ENCODE assay signal across 18 mouse cellular contexts in the genomic region with DNA sequence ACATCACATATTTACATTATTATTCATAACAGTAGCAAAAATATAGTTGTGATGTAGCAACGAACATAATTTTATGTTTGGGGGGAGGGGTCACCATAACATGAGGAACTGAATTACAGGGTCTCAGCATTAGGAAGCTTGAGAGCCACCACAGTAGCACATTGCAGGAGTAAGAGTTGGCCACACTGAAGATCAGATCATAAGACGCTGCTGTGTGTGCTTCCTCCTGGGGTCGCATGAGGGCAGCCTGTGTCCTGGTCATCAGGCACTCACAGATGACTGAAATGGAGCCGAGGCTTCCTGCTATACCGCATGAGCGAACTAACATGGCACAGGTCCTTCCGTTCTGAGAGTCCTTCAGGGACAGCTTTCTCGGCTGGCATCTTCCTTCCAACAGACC.
DNase-seq lines count a peak whose midpoint lies in the region; ATAC-seq and TF ChIP-seq lines count a peak whose summit lies in the region.
"Had no signal": no experiment of that assay in that cellular context is flagged by ENCODE, and none has a peak within 500 bp of the region (broad histone marks: within the 10 kb centered on the region; RNA-seq: fewer than 3 reads in every experiment).

No protein-coding gene starts in this region.

- H3K4me2 ChIP-seq in midbrain, embryonic 11.5 days: no peak overlapping the region
- no peak overlapping the region for H3K4me2 ChIP-seq in midbrain, embryonic 14.5 days (ENCODE audit: low read length)
- H3K4me2 ChIP-seq: liver, embryonic 13.5 days; neural tube, embryonic 12.5 days had no signal

- no peaks in the 10 kb centered on the region for H3K9me3 ChIP-seq in heart, embryonic 10.5 days
- H3K9me3 ChIP-seq in midbrain, embryonic 11.5 days (ENCODE audit: control insufficient read depth, low read length): no peaks in the 10 kb centered on the region
- no peaks in the 10 kb centered on the region for H3K9me3 ChIP-seq in midbrain, embryonic 14.5 days (ENCODE audit: control insufficient read depth, low read length)
- H3K9me3 ChIP-seq: liver, embryonic 13.5 days; neural tube, embryonic 12.5 days had no signal

- intact Hi-C loops in heart, adult 2 months (cut with DNase I): loop anchor here (10.0 kb wide), 1 partner anchor 266 kb away; no protein-coding TSS in a partner anchor

- DNase-seq in heart, adult 2 months: no peak
- DNase-seq in heart, embryonic 10.5 days (ENCODE audit: low spot score): no peak
- peak; percentile 8 to 28 for DNase-seq in kidney, postnatal 4 days
- DNase-seq in kidney, adult 18-20 months: no peak
- DNase-seq in midbrain, embryonic 11.5 days (ENCODE audit: low spot score, missing footprints): peak; percentile 65
- DNase-seq in midbrain, embryonic 14.5 days: no peak
- DNase-seq in adrenal gland, postnatal 10 days: no peak
- DNase-seq: adrenal gland, postnatal 36 days; B cell, adult 2 months; cerebellum, adult 9-11 months; gastrocnemius, postnatal 14 days; layer of hippocampus, adult 9-11 months; liver, embryonic 13.5 days; right cerebral cortex, postnatal 14 days; thymus, adult 18-20 months had no signal

- H3K4me1 ChIP-seq in heart, adult 2 months (ENCODE audit: control insufficient read depth, insufficient read depth, low read length): no peaks in the 10 kb centered on the region
- no peaks in the 10 kb centered on the region for H3K4me1 ChIP-seq in heart, embryonic 10.5 days
- no peaks in the 10 kb centered on the region for H3K4me1 ChIP-seq in midbrain, embryonic 11.5 days (ENCODE audit: control insufficient read depth, insufficient read depth, low read length)
- no peaks in the 10 kb centered on the region for H3K4me1 ChIP-seq in midbrain, embryonic 14.5 days (ENCODE audit: control insufficient read depth, insufficient read depth, low read length)
- H3K4me1 ChIP-seq in embryonic fibroblast, embryonic 13.5 days (ENCODE audit: control insufficient read depth, insufficient read depth, low read length): no peaks in the 10 kb centered on the region
- H3K4me1 ChIP-seq: liver, embryonic 13.5 days; neural tube, embryonic 12.5 days had no signal

- TF ChIP-seq EP300 in heart, adult 2 months (IDR thresholded peaks at IDR 0.05; ENCODE audit: insufficient read depth, low read depth, low read length): no peak

- no peaks in the 10 kb centered on the region for H3K79me2 ChIP-seq in heart, adult 2 months (replicated peaks; ENCODE audit: control insufficient read depth, insufficient read depth, low read length)

- H3K9ac ChIP-seq in heart, adult 2 months (ENCODE audit: low read depth, low read length): no peak overlapping the region
- H3K9ac ChIP-seq in midbrain, embryonic 11.5 days (ENCODE audit: low read length): no peak overlapping the region
- no peak overlapping the region for H3K9ac ChIP-seq in midbrain, embryonic 14.5 days (replicated peaks; ENCODE audit: low read length)
- H3K9ac ChIP-seq: liver, embryonic 13.5 days; neural tube, embryonic 12.5 days had no signal

- TF ChIP-seq CTCF in heart, adult 2 months (IDR thresholded peaks at IDR 0.05): peak; percentile 55
- TF ChIP-seq CTCF in embryonic fibroblast, embryonic 13.5 days (IDR thresholded peaks at IDR 0.05; ENCODE audit: borderline replicate concordance, insufficient read depth, low read length): 0 out of 2 replicates have a peak, but pooled peaks have one; percentile 7

- H3K27ac ChIP-seq in heart, adult 2 months: no peak overlapping the region
- no peak overlapping the region for H3K27ac ChIP-seq in heart, embryonic 10.5 days
- no peak overlapping the region for H3K27ac ChIP-seq in midbrain, embryonic 11.5 days (ENCODE audit: low read depth, low read length)
- H3K27ac ChIP-seq in midbrain, embryonic 14.5 days (replicated peaks; ENCODE audit: low read depth, low read length): no peak overlapping the region
- H3K27ac ChIP-seq in embryonic fibroblast, embryonic 13.5 days (ENCODE audit: insufficient read depth, low read length): no peak overlapping the region
- H3K27ac ChIP-seq: liver, embryonic 13.5 days; neural tube, embryonic 12.5 days had no signal

- no peaks in the 10 kb centered on the region for H3K27me3 ChIP-seq in heart, adult 2 months (ENCODE audit: control insufficient read depth, insufficient read depth, low read length)
- no peaks in the 10 kb centered on the region for H3K27me3 ChIP-seq in heart, embryonic 10.5 days (ENCODE audit: insufficient read depth, poor library complexity, severe bottlenecking)
- H3K27me3 ChIP-seq in midbrain, embryonic 11.5 days (ENCODE audit: control insufficient read depth, insufficient read depth, low read length): no peaks in the 10 kb centered on the region
- H3K27me3 ChIP-seq in midbrain, embryonic 14.5 days (ENCODE audit: control insufficient read depth, insufficient read depth, low read length): no peaks in the 10 kb centered on the region
- H3K27me3 ChIP-seq: liver, embryonic 13.5 days; neural tube, embryonic 12.5 days had no signal

- no peaks in the 10 kb centered on the region for H3K36me3 ChIP-seq in heart, adult 2 months (ENCODE audit: control insufficient read depth, insufficient read depth, low read length)
- H3K36me3 ChIP-seq in heart, embryonic 10.5 days: no peaks in the 10 kb centered on the region
- H3K36me3 ChIP-seq in midbrain, embryonic 11.5 days (ENCODE audit: control insufficient read depth, insufficient read depth, low read length): no peaks in the 10 kb centered on the region
- no peaks in the 10 kb centered on the region for H3K36me3 ChIP-seq in midbrain, embryonic 14.5 days (ENCODE audit: control insufficient read depth, insufficient read depth, low read length)
- H3K36me3 ChIP-seq: liver, embryonic 13.5 days; neural tube, embryonic 12.5 days had no signal

- ATAC-seq in midbrain, embryonic 11.5 days (ENCODE audit: low FRiP score): no peak
- ATAC-seq in midbrain, embryonic 14.5 days (ENCODE audit: low FRiP score, low TSS enrichment): no peak
- ATAC-seq: intestine, embryonic 16.5 days had no signal

- H3K4me3 ChIP-seq in heart, adult 2 months: no peak overlapping the region
- no peak overlapping the region for H3K4me3 ChIP-seq in heart, embryonic 10.5 days
- no peak overlapping the region for H3K4me3 ChIP-seq in midbrain, embryonic 11.5 days (ENCODE audit: low read depth, low read length)
- H3K4me3 ChIP-seq in midbrain, embryonic 14.5 days (replicated peaks; ENCODE audit: low read depth, low read length): no peak overlapping the region
- no peak overlapping the region for H3K4me3 ChIP-seq in embryonic fibroblast, embryonic 13.5 days (ENCODE audit: insufficient read depth, low read length)
- H3K4me3 ChIP-seq: liver, embryonic 13.5 days; neural tube, embryonic 12.5 days had no signal

- TF ChIP-seq POLR2A in heart, adult 2 months (IDR thresholded peaks at IDR 0.05; ENCODE audit: insufficient read depth, low read depth, low read length): no peak
- TF ChIP-seq POLR2A in embryonic fibroblast, embryonic 13.5 days (IDR thresholded peaks at IDR 0.05; ENCODE audit: low read depth, low read length): no peak

- WGBS in heart, adult 2 months: 73% methylated on average over 8 of the region's 8 CpGs
- WGBS in heart, embryonic 10.5 days: 72% methylated on average over 8 of the region's 8 CpGs
- WGBS in midbrain, embryonic 11.5 days: 74% methylated on average over 8 of the region's 8 CpGs
- WGBS in midbrain, embryonic 14.5 days: 86% methylated on average over 8 of the region's 8 CpGs

Comparison
In these comparisons a context has a peak if more than half of its experiments do, and no peak if none do; other contexts are left out.
1. DNase-seq: peak in kidney, postnatal 4 days (2 of 2) and midbrain, embryonic 11.5 days (single experiment); none in heart, adult 2 months (0 of 2), heart, embryonic 10.5 days (single experiment), kidney, adult 18-20 months (single experiment), midbrain, embryonic 14.5 days (single experiment) and adrenal gland, postnatal 10 days (single experiment).